Mouse (Mus musculus) CH12.LX (cell line): Measurements from ENCODE around the gene Gm49416.

Experiments
- GABPA ChIP-seq: IDR thresholded peaks from 2 replicates; pipeline ENCODE4 v1.6.1; 2012; ENCODE audit warnings: low read depth, low read length, improper control_type of control experiment, inconsistent platforms; ENCODE audit not compliant: insufficient replicate concordance
- MAZ ChIP-seq: IDR thresholded peaks from 2 replicates; pipeline ENCODE4 v1.6.1; 2012; ENCODE audit warnings: low read depth, mild to moderate bottlenecking, inconsistent platforms, low read length, improper control_type of control experiment, moderate library complexity

GRCm38 (mm10) chr19:8859018-8859417 is 29.7 kb upstream of the Gm49416 start:
- TF ChIP-seq MAZ (no peak), GABPA (no peak)
